Mouse (Mus musculus) spleen, adult 2 months (tissue): ENCODE data around the gene Taar1. TPM values are rescaled to one million over a fixed set of nuclear protein-coding genes. Genes with fewer than 3 reads are reported as not detected.

ENCODE experiments used
- DNase-seq, 2 experiments: peaks; one replicate each; pipeline versions ENCODE4 v3.0.0 to v3.0.0-alpha.2; 2012 to 2021; ENCODE audit warnings: low spot score in 2 of 2, low read depth in 1 of 2
- H3K27ac ChIP-seq: fragments of 200-500 bp; 2 replicates; pipeline ENCODE4 v1.5.1; 2012; ENCODE audit warnings: low read length, inconsistent platforms; ENCODE audit not compliant: insufficient read depth
- H3K27me3 ChIP-seq: fragments of 200-500 bp; 2 replicates; pipeline ENCODE4 v1.6.1; 2012; ENCODE audit warnings: mild to moderate bottlenecking, moderate library complexity, low read length, inconsistent platforms; ENCODE audit not compliant: control insufficient read depth, insufficient read depth
- H3K36me3 ChIP-seq: fragments of 200-500 bp; 2 replicates; pipeline ENCODE4 v1.6.1; 2012; ENCODE audit warnings: mild to moderate bottlenecking, low read length, inconsistent platforms; ENCODE audit not compliant: control insufficient read depth, insufficient read depth
- H3K4me1 ChIP-seq: fragments of 200-500 bp; 2 replicates; pipeline ENCODE4 v1.6.1; 2011; ENCODE audit warnings: inconsistent platforms; ENCODE audit not compliant: control insufficient read depth, insufficient read depth, insufficient read length
- H3K4me3 ChIP-seq: fragments of 200-500 bp; 2 replicates; pipeline ENCODE4 v1.5.1; 2011; ENCODE audit warnings: mild to moderate bottlenecking, inconsistent platforms; ENCODE audit not compliant: insufficient read depth, insufficient read length; ENCODE audit errors: extremely low read depth
- CTCF ChIP-seq: fragments of 200-500 bp; IDR thresholded peaks from 2 replicates; pipeline ENCODE4 v1.5.1; 2011; ENCODE audit warnings: mild to moderate bottlenecking, inconsistent platforms; ENCODE audit not compliant: insufficient read depth, insufficient read length, insufficient replicate concordance; ENCODE audit errors: extremely low read depth
- POLR2A ChIP-seq: fragments of 200-500 bp; IDR thresholded peaks from 2 replicates; pipeline ENCODE4 v1.6.1; 2011; ENCODE audit warnings: low read depth, low read length, inconsistent platforms
- WGBS: fragments of 180-500 bp; shearing (Covaris S2); methylation state at CpG from one replicate; pipeline ENCODE4 v1.1.7; 2018; 5-methylcytosine and 5-hydroxymethylcytosine counted together
- polyA plus RNA-seq: library from polyadenylated mRNA; depleted of rRNA; stranded (reverse); fragments of >200 nt; gene quantifications from 2 replicates; pipeline ENCODE4 v1.2.3, GENCODE M21; 2012; rRNA removed

Gene Taar1
- not detected in 2 replicates for polyA plus RNA-seq

DNA sequence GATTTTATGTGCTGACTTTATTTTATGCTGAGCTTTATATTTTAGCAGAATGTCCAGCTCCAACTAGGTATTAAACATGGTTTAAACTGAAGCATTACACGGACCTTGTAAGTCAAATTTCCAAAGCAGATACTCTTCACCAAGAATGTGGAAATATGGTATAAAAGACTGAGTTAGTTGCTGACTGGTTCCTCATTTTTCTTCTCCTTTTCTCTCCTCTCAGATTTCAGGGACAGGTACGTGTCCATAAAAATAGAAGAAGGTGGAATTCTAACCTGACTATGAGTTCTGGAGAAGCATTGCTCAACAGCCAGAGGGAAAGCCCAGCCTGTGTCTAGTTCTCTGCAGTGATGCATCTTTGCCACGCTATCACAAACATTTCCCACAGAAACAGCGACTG, at the start of gene Taar1:
Gene Taar1, plus strand, starts transcription at position 301 of the 400 bp plus-strand sequence.
- Histone ChIP-seq H3K4me3 (no peak within 1 kb of the TSS), H3K4me1 (no peaks in the 10 kb centered on the region), H3K36me3 (no peaks in the 10 kb centered on the region), H3K27ac (no peak within 1 kb of the TSS), H3K27me3 (no peaks in the 10 kb centered on the region)
- 76% methylated on average over 4 of the region's 4 CpGs for WGBS
- no peak for DNase-seq
- TF ChIP-seq CTCF (no peak), POLR2A (no peak)

DNA sequence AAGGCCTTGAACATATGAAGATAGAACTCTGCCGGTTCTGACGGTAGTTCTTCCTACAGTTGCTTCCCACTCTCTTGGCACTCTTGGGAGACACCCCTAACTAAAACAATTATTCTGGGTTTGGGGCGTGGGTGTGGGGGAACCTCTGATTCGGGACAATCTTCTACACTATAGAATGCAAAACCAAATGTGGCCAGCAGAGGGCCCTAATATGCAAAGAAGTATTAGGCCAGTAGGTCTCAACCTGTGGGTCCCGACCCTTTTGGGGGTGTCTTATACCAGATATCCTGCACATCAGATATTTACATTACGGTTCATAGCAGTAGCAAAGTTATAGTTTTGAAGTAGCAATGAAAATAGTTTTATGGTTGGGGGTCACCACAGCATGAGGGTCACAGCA, 39.5 kb upstream of the Taar1 start:
- Histone ChIP-seq H3K4me3 (no peak overlapping the region), H3K27me3 (no peaks in the 10 kb centered on the region), H3K27ac (no peak overlapping the region), H3K36me3 (no peaks in the 10 kb centered on the region), H3K4me1 (no peaks in the 10 kb centered on the region)
- no peak for TF ChIP-seq CTCF
- no peak for TF ChIP-seq POLR2A
- WGBS: 78% methylated on average over 6 of the region's 6 CpGs
- no peak for DNase-seq

DNA sequence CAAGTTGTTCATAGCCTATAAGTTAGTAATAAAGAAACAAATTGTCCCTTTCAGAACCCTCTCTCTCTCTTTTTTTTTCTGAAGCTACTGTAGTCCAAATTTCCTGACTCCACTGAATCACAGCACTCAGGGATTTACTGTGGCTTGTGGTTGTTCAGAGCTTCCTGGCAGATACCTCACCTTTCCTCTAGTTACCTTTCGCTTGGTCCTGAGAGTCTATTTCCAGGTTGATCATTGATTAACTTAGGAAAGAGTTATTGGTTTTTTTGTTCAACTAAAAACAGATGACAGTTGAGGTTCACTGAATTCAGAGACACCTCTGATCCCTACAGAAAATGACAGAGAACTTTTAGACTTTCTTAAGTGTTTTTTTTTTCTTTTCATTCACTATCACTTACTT, 35.2 kb upstream of the Taar1 start:
- H3K27me3 ChIP-seq: no peaks in the 10 kb centered on the region
- H3K27ac ChIP-seq: no peak overlapping the region
- no peaks in the 10 kb centered on the region for H3K4me1 ChIP-seq
- no peak for DNase-seq
- H3K36me3 ChIP-seq: no peaks in the 10 kb centered on the region
- WGBS: 80% methylated on average over 1 of the region's 1 CpGs
- TF ChIP-seq POLR2A: no peak
- no peak for TF ChIP-seq CTCF
- H3K4me3 ChIP-seq: no peak overlapping the region

DNA sequence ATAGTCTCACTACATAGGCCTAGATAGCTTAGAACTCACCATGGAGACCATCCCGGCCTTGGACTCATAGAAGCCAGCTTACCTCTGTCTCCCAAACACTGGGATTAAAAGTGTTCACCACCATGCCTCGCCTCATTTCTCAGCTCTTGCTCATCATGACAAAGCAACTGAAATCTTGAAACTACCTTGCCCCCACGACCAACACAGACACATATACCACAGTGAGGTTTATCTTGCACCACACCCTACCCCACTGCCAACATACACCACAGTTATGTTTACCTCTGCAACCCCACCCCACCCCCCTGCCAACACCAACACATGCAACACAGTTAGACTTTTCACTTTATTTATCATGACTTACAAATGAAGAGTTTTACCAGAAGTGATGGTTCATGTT, 34.1 kb upstream of the Taar1 start:
- H3K27me3 ChIP-seq: no peaks in the 10 kb centered on the region
- no peak overlapping the region for H3K4me3 ChIP-seq
- H3K36me3 ChIP-seq: no peaks in the 10 kb centered on the region
- DNase-seq: no peak
- 77% methylated on average over 3 of the region's 3 CpGs for WGBS
- TF ChIP-seq CTCF (no peak), POLR2A (no peak)
- no peak overlapping the region for H3K27ac ChIP-seq
- H3K4me1 ChIP-seq: no peaks in the 10 kb centered on the region

DNA sequence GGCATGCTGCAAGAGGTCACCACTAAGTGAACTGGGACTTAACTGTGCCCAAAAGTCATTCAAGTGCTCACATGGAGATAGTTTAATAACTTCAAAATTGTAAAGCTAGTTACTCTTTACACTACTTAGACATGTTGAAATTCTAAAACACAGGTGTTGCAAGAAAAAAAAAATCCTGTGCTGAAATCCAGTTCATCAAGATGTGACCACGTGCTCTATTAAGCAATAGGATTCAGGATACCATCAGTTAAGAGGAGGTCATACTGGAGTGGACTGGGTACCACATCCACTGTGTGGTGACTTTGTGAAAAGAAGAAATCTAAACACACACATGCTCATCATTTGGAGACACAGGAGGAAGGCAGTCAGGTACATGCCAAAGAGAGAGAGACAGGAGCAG, 27.2 kb upstream of the Taar1 start:
- no peak for DNase-seq
- TF ChIP-seq POLR2A: no peak
- TF ChIP-seq CTCF: no peak
- Histone ChIP-seq H3K4me3 (no peak overlapping the region), H3K27ac (no peak overlapping the region), H3K4me1 (no peaks in the 10 kb centered on the region), H3K27me3 (no peaks in the 10 kb centered on the region), H3K36me3 (no peaks in the 10 kb centered on the region)
- 92% methylated on average over 1 of the region's 1 CpGs for WGBS

DNA sequence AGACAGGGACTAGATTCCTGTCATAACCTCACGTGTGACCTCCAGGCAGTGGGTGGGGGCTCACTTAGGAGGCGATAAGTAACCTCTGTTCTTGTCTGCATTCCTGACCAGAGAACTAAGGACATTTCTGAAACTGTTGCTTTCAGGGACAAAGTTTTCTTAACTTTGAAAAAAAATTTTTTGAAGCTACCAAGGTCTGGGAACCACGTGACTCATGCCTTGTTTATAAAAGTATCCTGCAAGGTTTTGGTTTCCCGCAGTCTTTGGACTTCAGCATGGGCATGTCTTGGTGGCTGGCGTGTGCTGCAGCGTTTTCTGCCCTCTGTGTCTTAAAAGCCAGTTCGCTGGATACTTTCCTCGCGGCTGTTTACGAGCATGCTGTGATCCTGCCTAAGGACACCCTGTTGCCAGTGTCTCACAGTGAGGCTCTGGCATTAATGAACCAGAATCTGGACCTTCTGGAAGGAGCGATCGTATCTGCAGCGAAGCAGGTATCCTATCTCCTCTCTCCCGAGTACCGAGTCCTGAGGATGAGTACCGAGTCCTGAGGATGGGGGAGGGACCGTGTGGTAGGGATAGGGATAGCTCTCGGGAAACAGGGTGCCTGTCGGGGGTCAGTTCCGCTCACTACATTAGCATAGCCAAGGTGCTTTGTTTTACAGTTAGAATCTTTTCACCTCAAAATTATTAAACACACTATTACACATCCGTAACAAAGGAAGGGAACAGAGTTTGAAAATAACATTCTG, 25.4 kb upstream of the Taar1 start, which contains the start of gene Vnn1:
Gene Vnn1, plus strand, starts transcription at position 88 of the 749 bp plus-strand sequence.
- no peak within 1 kb of the TSS for H3K4me3 ChIP-seq
- H3K27me3 ChIP-seq: no peaks in the 10 kb centered on the region
- H3K27ac ChIP-seq: no peak within 1 kb of the TSS
- H3K4me1 ChIP-seq: no peaks in the 10 kb centered on the region
- H3K36me3 ChIP-seq: no peaks in the 10 kb centered on the region
- TF ChIP-seq CTCF (no peak), POLR2A (no peak)
- 47% methylated on average over 21 of the region's 21 CpGs for WGBS
- DNase-seq: no peak

DNA sequence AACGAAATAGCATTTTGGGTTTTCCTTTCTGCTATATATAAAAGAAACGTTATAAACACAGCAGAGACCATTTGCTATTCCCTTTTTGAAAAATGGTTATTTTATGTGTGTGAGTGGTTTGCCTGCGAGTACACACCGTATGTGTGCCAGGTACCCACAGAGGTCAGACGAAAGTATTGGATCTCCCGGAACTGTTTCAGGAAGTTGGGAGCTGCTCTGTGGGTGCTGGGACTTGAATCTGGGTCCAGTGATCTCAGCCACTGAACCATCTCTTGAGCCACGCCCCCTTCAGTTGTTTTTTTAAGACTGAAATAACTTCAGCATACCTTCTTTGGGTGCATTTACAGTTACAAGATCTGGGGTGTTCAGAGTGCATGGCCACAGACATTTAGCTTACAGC, 24.8 kb upstream of the Taar1 start:
- Histone ChIP-seq H3K36me3 (no peaks in the 10 kb centered on the region), H3K27me3 (no peaks in the 10 kb centered on the region), H3K4me1 (no peaks in the 10 kb centered on the region), H3K27ac (no peak overlapping the region), H3K4me3 (no peak overlapping the region)
- 71% methylated on average over 7 of the region's 7 CpGs for WGBS
- DNase-seq: no peak
- no peak for TF ChIP-seq POLR2A
- no peak for TF ChIP-seq CTCF
